Mouse (Mus musculus) urinary bladder, postnatal 36 days (tissue): ENCODE results near the gene Gpr45.
"Not testable (repeated sequence)": the region's sequence is repeated elsewhere in the genome, so short reads cannot be mapped to it uniquely, and the experiment has no call there.

Experiments
- DNase-seq, 2 experiments: peaks; one replicate each; pipeline ENCODE4 v3.0.0; 2022; ENCODE audit warnings: low spot score in 2 of 2, mixed read lengths in 1 of 2

Gene Gpr45

GRCm38 (mm10) chr1:42952734-42953481 is at the start of gene Gpr45:
Gene Gpr45 (plus strand): TSS chr1:42952872.
- no peak for DNase-seq

DNA sequence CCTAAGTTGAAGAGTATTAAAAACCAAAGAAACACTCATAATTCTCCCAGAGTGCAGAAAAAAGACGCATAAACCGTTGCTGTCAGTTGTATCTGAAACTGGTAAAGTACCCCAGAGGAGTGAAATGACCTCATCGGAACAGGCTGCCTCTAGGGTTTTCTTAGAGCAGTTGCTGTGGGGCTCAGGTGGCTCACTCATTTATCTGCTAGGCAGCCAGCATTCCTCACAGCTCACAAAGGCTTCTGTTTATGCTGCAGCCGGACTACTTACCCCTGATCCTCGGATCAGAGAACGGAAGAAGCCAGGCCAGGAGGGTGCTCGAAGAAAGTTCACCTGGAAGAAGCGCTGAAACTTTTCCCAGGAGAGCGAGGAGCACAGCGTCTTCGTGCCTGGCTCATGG is 47.5 kb upstream of the Gpr45 start:
- DNase-seq, result no peak

DNA sequence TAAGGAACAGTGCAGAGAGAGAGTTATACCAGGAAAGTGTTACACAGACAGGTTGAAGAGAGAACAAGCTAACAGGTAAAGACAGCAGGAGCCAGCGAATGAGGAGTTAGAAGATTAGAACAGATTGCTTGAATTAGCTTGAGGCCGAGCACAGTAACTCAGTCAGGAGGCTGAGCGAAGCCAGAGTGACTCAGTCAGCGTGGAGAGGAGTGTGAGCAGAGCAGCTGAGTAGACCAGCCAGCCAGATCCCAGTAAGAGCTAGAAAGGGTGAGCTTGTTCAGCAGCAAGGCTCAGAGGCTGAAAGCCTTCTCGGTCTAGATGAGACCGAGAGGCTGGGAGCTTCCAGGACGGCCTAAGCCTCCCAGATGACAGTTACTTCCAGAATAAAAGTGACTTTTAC is 46.0 kb upstream of the Gpr45 start:
- no peak for DNase-seq

- no peak for DNase-seq
Observed at GRCm38 (mm10) chr1:42907153-42907552, 45.5 kb upstream of the Gpr45 start.

GRCm38 (mm10) chr1:42915062-42915461 is 37.6 kb upstream of the Gpr45 start:
- no peak for DNase-seq

DNA sequence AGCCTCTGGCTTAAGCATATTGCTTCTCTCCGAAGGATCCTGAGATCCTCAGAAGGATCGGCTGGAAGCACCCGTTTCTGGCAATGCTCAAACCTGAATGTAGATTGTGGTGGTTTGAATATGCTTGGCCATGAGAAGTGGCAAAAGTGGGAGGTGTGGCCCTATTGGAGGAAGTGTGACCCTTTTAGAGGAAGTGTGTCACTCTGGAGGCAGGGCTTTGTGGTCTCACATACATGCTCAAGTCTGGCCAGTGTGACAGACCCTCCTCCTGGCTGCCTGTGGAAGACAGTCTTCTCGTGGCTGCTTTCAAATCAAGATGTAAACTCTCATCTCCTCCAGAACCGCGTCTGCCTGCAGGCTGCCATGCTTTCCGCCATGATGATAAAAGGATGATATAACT is 36.0 kb upstream of the Gpr45 start:
- DNase-seq, result no peak

- DNase-seq, result no peak
Observed at GRCm38 (mm10) chr1:42917908-42918307, 34.8 kb upstream of the Gpr45 start.

DNA sequence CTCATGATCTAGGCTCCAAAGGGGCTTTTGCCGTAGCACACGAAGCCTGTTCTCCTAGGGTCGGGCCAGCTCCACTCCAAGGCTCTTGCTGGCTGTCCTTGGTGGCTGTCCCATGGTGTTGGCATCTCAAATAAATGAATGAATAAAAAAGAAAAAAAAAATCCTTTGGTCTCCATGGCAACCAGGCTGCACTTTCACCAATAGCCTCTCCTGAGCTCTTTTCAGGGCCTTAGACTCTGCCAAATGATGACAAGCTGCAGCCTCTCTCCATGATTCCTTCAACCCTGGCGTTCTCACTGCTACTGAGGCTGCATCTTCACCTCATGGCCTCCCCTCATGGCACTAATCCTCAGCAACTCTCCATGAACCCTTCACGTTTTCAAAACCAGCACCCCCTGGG is 28.7 kb upstream of the Gpr45 start:
- no peak for DNase-seq

- no peak for DNase-seq
Observed at GRCm38 (mm10) chr1:42933613-42934012, 19.1 kb upstream of the Gpr45 start.

DNA sequence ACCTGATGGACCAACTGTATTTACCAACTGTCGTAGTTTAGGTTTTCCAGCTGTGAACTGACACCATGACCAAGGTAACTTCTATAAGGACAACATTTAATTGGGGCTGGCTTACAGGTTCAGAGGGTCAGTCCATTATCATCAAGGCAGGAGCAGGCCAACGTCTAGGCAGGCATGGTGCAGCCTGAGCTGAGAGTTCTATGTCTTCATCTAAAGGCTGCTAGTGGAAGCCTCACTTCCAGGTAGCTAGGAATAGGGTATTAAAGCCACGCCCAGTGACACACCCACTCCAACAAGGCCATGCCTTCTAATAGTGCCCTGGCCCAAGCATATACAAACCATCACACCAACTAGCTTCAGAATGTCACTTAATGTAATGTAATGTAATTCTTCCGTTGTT is 4.2 kb upstream of the Gpr45 start:
- DNase-seq, result no peak

DNA sequence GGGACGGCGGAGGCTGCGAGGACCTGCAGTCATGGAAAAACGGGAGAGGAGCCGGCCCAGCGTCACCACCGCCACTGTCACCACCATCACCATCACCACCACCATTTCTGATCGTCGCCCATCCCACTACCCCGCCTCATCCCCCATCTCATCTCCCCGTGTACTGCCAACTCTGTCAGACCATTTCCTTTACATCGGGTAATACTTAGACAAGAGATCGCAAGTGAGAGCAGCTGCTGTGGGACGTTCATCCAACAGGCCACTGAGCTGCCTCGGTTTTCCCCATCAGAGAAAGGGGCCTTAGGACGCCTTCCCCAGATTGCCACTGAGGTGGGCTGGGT is 780 bp downstream of the Gpr45 start:
- no peak for DNase-seq

DNA sequence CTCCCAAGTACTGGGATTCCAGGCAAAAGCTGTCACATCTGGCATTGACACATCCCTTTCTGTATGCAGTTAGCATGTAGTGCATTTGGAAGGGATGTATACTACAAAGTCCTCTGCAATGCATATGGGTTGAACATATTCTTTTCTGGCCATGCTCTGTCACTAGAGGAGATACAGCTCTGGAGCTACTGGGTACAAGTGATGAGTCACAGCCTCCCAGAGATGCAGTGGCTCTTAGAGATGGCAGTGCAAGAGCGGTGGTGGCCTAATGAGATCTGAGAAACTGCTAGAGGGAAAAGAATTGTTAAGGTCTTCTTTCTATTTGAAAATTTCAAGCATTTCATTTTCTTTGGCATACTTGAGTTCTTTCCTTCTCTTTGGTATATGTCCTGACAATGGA is 4.2 kb downstream of the Gpr45 start:
- no peak for DNase-seq

GRCm38 (mm10) chr1:42983082-42983771 is 30.6 kb downstream of the Gpr45 start:
- no peak for DNase-seq

DNA sequence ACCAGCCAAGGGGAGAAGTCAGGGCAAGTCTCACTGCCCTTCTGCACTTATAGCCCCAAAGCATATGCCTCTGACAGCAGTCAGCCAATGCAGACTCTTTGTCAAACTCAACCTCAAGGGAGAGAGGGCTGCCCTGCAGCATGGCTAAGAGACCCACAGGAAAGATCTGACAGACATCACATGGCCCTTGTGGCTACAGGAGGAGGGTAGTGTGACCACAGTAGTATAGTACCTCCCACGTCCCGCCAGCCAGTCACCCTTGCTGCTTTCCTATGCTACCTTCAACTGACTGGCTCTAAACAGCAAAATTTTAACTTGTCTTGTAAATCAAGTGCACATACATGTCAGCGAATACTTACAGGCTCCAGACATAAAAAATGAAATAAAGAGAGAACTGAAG is 31.4 kb downstream of the Gpr45 start:
- no peak for DNase-seq

DNA sequence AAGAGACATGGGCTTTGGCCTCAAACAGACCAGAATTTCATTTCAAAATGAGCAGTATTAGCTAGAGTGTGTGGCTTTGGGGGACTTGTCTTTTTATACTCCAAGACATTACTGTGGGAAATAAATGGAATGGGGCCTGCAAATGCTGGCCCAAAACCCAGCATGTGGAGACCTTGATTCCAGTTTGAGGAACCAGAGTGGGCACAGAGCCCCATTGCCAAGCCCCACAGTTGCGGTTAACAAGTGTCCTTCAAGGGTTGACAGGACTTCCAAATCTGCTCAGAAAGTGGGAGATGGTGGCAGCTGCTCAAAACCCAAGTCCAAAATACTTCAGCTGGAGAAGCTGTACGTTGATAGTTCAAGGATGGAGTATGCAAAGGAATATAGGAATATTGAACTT is 36.3 kb downstream of the Gpr45 start:
- DNase-seq, result no peak

DNA sequence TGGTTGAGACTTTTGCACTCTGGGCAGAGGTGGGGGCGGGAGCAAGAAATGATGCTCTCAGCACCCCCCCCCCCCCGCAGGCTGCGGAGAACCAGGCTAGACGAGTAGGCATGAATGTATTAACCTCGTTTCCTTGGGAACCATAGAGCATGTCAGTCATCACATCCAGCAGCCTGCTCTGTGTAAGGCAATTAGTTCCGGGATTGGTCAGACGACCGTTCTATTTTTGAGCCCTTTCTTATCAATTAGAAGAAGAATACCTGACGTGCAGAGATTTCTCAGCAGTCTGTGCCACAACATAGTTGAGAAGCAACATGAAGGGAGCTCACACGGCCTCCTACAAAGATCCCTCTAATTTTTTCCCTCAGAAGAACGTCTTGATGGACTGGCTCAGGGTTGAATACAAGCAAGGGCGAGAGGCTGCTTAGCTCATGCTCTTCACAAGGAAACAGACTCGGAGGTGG is 53.4 kb downstream of the Gpr45 start:
- no peak for DNase-seq

GRCm38 (mm10) chr1:43006524-43006923 is 53.9 kb downstream of the Gpr45 start:
- DNase-seq, result no peak

DNA sequence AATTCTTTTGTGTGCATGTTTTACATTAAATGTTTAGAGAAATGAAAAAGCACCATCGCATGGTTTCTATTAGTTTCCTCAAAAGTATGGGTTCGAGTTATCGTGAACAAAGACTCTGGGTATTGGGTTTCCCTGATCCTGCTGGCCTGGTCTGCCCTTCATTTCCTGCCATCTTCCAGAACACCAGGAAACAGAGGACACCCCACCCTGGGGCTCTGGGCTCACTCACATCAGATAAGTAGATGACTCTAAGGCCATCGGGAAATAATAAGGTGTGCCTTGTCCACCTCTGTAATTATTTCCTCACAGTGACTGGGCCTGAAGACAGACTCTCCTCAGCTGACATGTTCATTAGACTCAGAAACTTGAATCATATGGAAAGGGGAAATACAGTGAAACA is 57.8 kb downstream of the Gpr45 start:
- DNase-seq, result no peak

DNA sequence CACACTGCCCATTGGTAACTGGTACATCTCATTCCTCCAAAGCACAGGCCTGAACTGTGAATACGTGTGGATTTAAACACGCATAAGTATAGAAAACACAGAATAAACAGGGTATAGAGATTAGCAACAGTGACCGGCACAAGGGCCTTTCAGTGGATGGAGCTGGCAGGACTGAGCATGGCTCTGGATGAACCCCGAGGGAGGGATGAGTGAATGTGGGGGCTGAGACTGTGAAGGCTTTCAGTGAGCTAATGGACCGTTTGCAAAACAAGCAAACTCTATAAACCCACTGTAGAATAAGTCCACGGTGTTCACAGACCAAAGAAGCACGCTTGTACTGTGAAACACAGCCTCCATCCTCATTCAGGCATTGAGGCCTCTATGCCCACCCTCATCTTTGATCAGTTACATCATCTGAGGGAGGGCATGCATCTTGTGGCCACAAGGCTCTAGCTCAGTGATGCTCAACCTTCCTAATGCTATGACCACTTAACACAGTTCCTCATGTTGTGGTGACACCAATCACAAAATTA is 62.5 kb downstream of the Gpr45 start:
- not testable (repeated sequence) for DNase-seq

GRCm38 (mm10) chr1:43036014-43036413 is 83.3 kb downstream of the Gpr45 start:
- no peak for DNase-seq

GRCm38 (mm10) chr1:43042271-43042670 is 89.6 kb downstream of the Gpr45 start:
- DNase-seq, result no peak

DNA sequence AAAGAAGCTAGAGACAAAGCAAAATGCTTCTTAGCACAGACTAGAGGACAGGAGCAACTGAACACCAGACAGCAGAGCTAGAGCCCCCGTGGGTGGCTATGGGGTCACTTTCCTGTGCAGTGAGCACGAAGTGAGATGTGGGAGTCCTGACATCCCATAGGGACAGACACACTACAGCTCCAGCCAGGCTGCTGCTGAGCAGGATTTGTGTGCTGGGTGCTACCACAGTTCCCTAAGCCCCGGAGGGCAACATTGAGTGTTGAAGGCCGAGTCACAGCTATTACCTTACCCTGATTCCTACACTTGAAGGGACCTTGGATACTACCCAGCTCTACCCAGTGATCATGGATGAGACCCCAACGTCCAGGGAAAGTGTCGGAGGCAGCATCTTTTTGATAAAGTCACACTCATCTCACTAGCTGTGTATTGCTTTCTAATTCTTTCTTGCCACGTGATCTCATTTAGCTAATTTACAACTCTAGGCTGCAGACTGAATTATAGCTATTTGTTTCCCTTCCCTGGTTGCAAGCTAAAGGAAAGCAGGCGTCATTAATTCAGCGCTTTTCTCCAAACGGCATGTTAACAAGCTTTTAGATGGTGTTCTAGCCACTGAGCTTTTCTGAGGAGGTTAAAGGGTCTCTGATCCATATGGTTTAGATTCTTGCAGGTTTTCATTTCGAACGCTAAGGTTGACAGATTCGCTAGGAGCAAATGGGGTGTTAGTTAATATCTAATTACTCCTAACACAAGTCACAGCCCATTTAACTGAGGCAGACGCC is 92.7 kb downstream of the Gpr45 start:
- DNase-seq, result no peak
